8 mouse cellular contexts compared by ENCODE assay signal in genomic region chr11:82845415-82846078, GRCm38 (mm10). TPM values are rescaled to one million over a fixed set of nuclear protein-coding genes. Genes with fewer than 3 reads are reported as not detected.
DNase-seq lines count a peak whose midpoint lies in the region; ATAC-seq and TF ChIP-seq lines count a peak whose summit lies in the region.

No protein-coding gene starts in this region.

- H3K36me3 ChIP-seq in intestine, postnatal 0 days (ENCODE audit: control insufficient read depth, insufficient read depth) = no peaks in the 10 kb centered on the region
- H3K36me3 ChIP-seq in liver, embryonic 12.5 days = peaks cover 9% of the 10 kb centered on the region; the same call in 1 of the 2 replicates
- H3K36me3 ChIP-seq in splenic B cell, adult 2 months (ENCODE audit: control insufficient read depth, insufficient read depth, low read length, poor library complexity, severe bottlenecking) = no peaks in the 10 kb centered on the region

- no peak overlapping the region for H3K9ac ChIP-seq in intestine, postnatal 0 days (ENCODE audit: low read depth, low read length)
- peak overlapping the region; percentile 86 for H3K9ac ChIP-seq in liver, embryonic 12.5 days

- ATAC-seq in intestine, postnatal 0 days = peak; percentile 89
- peak; percentile 88 for ATAC-seq in liver, embryonic 12.5 days
- peak; percentile 91 for ATAC-seq in monocyte, adult 5-6 weeks (replicated peaks; ENCODE audit: insufficient number of reproducible peaks, low FRiP score, low TSS enrichment, poor library complexity, severe bottlenecking)

- no peaks in the 10 kb centered on the region for H3K4me1 ChIP-seq in intestine, postnatal 0 days (replicated peaks; ENCODE audit: control insufficient read depth, insufficient read depth, low read length)
- peaks cover 99% of the 10 kb centered on the region for H3K4me1 ChIP-seq in liver, embryonic 12.5 days

- no peaks in the 10 kb centered on the region for H3K27me3 ChIP-seq in intestine, postnatal 0 days (replicated peaks; ENCODE audit: control insufficient read depth, insufficient read depth, low read length)
- H3K27me3 ChIP-seq in liver, embryonic 12.5 days (replicated peaks) = no peaks in the 10 kb centered on the region
- H3K27me3 ChIP-seq in splenic B cell, adult 2 months (ENCODE audit: control insufficient read depth, insufficient read depth, low read length, poor library complexity, severe bottlenecking) = no peaks in the 10 kb centered on the region

- no peak overlapping the region for H3K4me3 ChIP-seq in intestine, postnatal 0 days (ENCODE audit: low read depth, low read length)
- peak overlapping the region; percentile 61 for H3K4me3 ChIP-seq in liver, embryonic 12.5 days

- peak overlapping the region; percentile 46 for H3K4me2 ChIP-seq in intestine, postnatal 0 days (replicated peaks; ENCODE audit: low read depth)
- H3K4me2 ChIP-seq in liver, embryonic 12.5 days = peak overlapping the region; percentile 92

- H3K9me3 ChIP-seq in intestine, postnatal 0 days (ENCODE audit: control insufficient read depth) = no peaks in the 10 kb centered on the region
- H3K9me3 ChIP-seq in liver, embryonic 12.5 days (replicated peaks) = no peaks in the 10 kb centered on the region

- H3K27ac ChIP-seq in intestine, postnatal 0 days (ENCODE audit: low read depth, low read length) = no peak overlapping the region
- peak overlapping the region; percentile 99 for H3K27ac ChIP-seq in liver, embryonic 12.5 days

- TF ChIP-seq CTCF in intestine, postnatal 0 days (IDR thresholded peaks at IDR 0.05; ENCODE audit: low read depth) = peak; percentile 62

- 30% methylated on average over 16 of the region's 16 CpGs for WGBS in intestine, postnatal 0 days
- WGBS in liver, embryonic 12.5 days (ENCODE audit: insufficient replicate concordance) = 4% methylated on average over 16 of the region's 16 CpGs

- DNase-seq in layer of hippocampus, adult 11-12 months (ENCODE audit: low spot score) = peak; percentile 80
- DNase-seq in layer of hippocampus, adult 9-10 months (ENCODE audit: low spot score) = no peak
- peak; percentile 68 for DNase-seq in embryo, embryonic 10.5 days (ENCODE audit: low spot score)
- peak; percentile 27 to 58 for DNase-seq in gastrocnemius, postnatal 4 days (ENCODE audit: low spot score in 2 of 2)
- peak; percentile 67 for DNase-seq in splenic B cell, adult 2 months (ENCODE audit: low read depth, low spot score)

RNA-seq across cellular contexts. Expression of gene Rffl, which starts 25.5 kb away (rescaled TPM):
- 1 to 10 TPM; 5.4 to 6.0 TPM for total RNA-seq in gastrocnemius, postnatal 4 days (2021)
- polyA plus RNA-seq in intestine, postnatal 0 days (2015; fragmentation: Nextera tagmentation; extraction: Ambion mirVana) = 9.7 and 9.8 TPM in 2 replicates
- 28.1 and 28.8 TPM in 2 replicates for polyA plus RNA-seq in liver, embryonic 12.5 days (2016; fragmentation: Nextera tagmentation; extraction: Ambion mirVana)
- total RNA-seq in monocyte, adult 5-6 weeks (2017) = 13.3 to 17.8 TPM (median 16.3 TPM) in 3 replicates

RNA-seq across cellular contexts. Expression of gene Rad51d, which starts 44.9 kb away (rescaled TPM):
- 10 to 100 TPM in 1 of 2 experiments, 1 to 10 TPM in 1; 9.6 to 10.4 TPM for total RNA-seq in gastrocnemius, postnatal 4 days (2021)
- 9.1 and 9.7 TPM in 2 replicates for polyA plus RNA-seq in intestine, postnatal 0 days (2015; fragmentation: Nextera tagmentation; extraction: Ambion mirVana)
- polyA plus RNA-seq in liver, embryonic 12.5 days (2016; fragmentation: Nextera tagmentation; extraction: Ambion mirVana) = 8.6 and 10.0 TPM in 2 replicates
- total RNA-seq in monocyte, adult 5-6 weeks (2017) = 7.7 to 17.1 TPM (median 16.1 TPM) in 3 replicates

RNA-seq across cellular contexts. Expression of gene Fndc8, which starts 46.4 kb away (rescaled TPM):
- total RNA-seq in gastrocnemius, postnatal 4 days (2021) = not detected
- polyA plus RNA-seq in intestine, postnatal 0 days (2015; fragmentation: Nextera tagmentation; extraction: Ambion mirVana) = 0.09 and 0.16 TPM in 2 replicates
- 0.08 and 0.19 TPM in 2 replicates for polyA plus RNA-seq in liver, embryonic 12.5 days (2016; fragmentation: Nextera tagmentation; extraction: Ambion mirVana)
- total RNA-seq in monocyte, adult 5-6 weeks (2017) = not detected in 3 replicates
